Mouse (Mus musculus) urinary bladder, postnatal 10 days (tissue): Measurements from ENCODE around the gene Plxnb2.
A peak's percentile ranks its signal among the peaks of the same experiment; 100 is the strongest.

Experiments used
- DNase-seq: peaks from one replicate; pipeline ENCODE4 v3.0.0; 2022; ENCODE audit warnings: low spot score

Plxnb2 gene

GRCm38 (mm10) chr15:89126622-89127021, 54.0 kb downstream of the Plxnb2 start:
- DNase-seq: no peak

DNA sequence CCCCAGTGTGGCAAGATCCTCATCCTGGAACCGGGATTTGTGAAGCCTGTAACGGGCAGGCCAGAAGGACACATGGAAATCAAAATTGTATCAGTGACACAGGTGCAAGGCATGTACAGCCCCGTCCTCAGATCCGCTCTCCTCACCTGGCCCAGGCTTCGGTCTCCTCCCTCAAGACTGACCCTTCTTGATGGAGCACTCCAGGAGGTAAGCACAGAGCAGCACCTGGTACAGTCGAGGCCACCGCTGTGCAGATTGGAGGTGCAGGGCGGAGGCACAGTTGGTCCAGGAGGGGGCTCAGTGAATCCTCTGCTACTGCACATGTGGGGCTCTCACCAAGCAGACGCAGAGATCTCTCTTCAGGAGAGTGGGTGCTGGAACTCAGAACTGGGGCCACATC, 55.2 kb downstream of the Plxnb2 start:
- no peak for DNase-seq

GRCm38 (mm10) chr15:89124312-89124711, 56.3 kb downstream of the Plxnb2 start:
- DNase-seq: no peak

- no peak for DNase-seq
Measured at GRCm38 (mm10) chr15:89123595-89123994, 57.0 kb downstream of the Plxnb2 start.

- DNase-seq: peak; percentile 85
Measured at GRCm38 (mm10) chr15:89122649-89123366, 57.8 kb downstream of the Plxnb2 start, which contains the start of gene Tubgcp6. Tubgcp6 (minus strand) TSS chr15:89123112.

GRCm38 (mm10) chr15:89118007-89118406, 62.6 kb downstream of the Plxnb2 start:
- no peak for DNase-seq

DNA sequence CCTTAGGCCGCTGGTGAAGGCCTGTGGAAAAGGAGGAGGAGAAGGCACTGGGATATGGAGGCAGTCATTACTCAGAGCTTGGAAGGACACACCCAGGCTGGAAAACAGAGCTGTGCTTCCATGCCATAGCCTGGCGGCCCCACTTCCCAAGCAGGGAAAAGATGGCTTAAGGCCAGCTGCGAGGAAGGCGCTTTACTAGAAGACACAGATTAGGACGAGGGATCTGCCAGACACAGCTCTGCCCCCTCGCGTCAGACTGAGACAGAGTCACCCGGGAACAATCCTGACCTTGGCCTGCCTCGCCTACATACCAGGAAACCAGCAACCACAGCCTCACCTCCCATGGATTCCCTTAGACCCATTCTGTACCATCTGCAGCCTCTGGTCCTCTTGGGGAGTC, 70.4 kb downstream of the Plxnb2 start:
- DNase-seq: no peak

DNA sequence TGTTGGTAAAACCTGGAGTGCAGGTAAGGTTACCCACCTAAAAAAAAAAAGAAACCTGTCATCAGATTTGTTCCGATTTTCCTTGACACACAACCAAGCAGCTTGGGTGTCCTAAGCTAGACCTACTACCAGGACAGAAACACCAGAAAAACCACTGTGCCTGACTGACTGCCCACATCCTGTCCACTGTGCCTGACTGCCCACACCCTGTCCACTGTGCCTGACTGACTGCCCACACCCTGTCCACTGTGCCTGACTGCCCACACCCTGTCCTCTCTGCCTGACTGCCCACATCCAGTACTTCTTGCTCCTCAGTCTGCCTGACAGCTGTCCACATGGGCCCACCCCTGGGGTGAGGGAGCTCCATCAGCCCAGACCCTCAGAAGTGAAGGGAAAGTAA, 73.6 kb downstream of the Plxnb2 start:
- no peak for DNase-seq

DNA sequence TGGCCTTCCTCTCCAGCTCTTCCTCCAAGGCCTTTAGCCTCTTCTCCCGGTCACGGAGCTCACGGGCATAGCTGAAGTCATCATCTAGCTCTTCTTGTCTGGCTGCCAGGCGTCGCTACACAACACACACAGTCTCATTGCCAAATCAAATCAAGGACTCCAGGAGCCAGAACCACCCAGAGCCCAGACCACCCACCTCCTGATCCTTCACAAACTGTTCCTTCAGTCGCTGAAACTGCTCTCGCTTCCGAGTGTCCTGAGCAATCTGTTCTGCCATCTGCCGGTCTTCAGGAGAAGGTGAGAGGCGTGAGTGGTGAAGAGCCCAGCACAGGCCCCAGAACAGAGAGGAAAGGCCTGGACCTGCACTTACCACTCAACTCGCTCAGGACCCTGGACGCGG, 74.5 kb downstream of the Plxnb2 start:
- no peak for DNase-seq
